In genomic region chr12:8504131-8504530, GRCm38 (mm10) we compare ENCODE assay signal across 33 mouse cellular contexts.
"Had no signal": no experiment of that assay in that cellular context is flagged by ENCODE, and none has a peak within 500 bp of the region (broad histone marks: within the 10 kb centered on the region; RNA-seq: fewer than 3 reads in every experiment).

No protein-coding gene starts in this region.

- H3K4me3 ChIP-seq: heart, adult 2 months; heart, embryonic 12.5 days; heart, embryonic 13.5 days; heart, embryonic 15.5 days; hindbrain, embryonic 10.5 days; hindbrain, embryonic 12.5 days; hindbrain, embryonic 13.5 days; hindbrain, embryonic 15.5 days; intestine, embryonic 15.5 days; kidney, embryonic 15.5 days; layer of hippocampus, adult 2 months had no signal

- DNase-seq: heart, adult 2 months; heart, postnatal 10 days; heart, postnatal 14 days; heart, postnatal 36 days; heart, postnatal 4 days; kidney, adult 11 months; kidney, adult 18-20 months; kidney, adult 2 months; kidney, adult 8-10 months; kidney, postnatal 10 days; kidney, postnatal 25 days; kidney, postnatal 36 days; kidney, postnatal 4 days; layer of hippocampus, adult 9-11 months; layer of hippocampus, postnatal 36 days had no signal

- H3K27me3 ChIP-seq: heart, embryonic 12.5 days; heart, embryonic 13.5 days; heart, embryonic 15.5 days; hindbrain, embryonic 12.5 days; hindbrain, embryonic 13.5 days; hindbrain, embryonic 15.5 days; intestine, embryonic 15.5 days; kidney, embryonic 15.5 days had no signal

- H3K27ac ChIP-seq: heart, adult 2 months; heart, embryonic 13.5 days; heart, embryonic 15.5 days; hindbrain, embryonic 10.5 days; hindbrain, embryonic 12.5 days; hindbrain, embryonic 13.5 days; hindbrain, embryonic 14.5 days; hindbrain, embryonic 15.5 days; hindbrain, postnatal 0 days; intestine, embryonic 15.5 days; kidney, embryonic 15.5 days; kidney, postnatal 0 days; layer of hippocampus, adult 2 months had no signal

- H3K36me3 ChIP-seq: heart, embryonic 12.5 days; heart, embryonic 13.5 days; heart, embryonic 15.5 days; hindbrain, embryonic 10.5 days; hindbrain, embryonic 12.5 days; hindbrain, embryonic 13.5 days; hindbrain, embryonic 15.5 days; intestine, embryonic 15.5 days; kidney, embryonic 15.5 days had no signal

- H3K4me2 ChIP-seq: heart, embryonic 11.5 days; heart, embryonic 12.5 days; heart, embryonic 13.5 days; heart, embryonic 15.5 days; hindbrain, embryonic 12.5 days; hindbrain, embryonic 13.5 days; hindbrain, embryonic 14.5 days; hindbrain, embryonic 15.5 days; intestine, embryonic 15.5 days; kidney, embryonic 15.5 days had no signal

- H3K9ac ChIP-seq: heart, embryonic 12.5 days; heart, embryonic 13.5 days; heart, embryonic 15.5 days; hindbrain, embryonic 12.5 days; hindbrain, embryonic 13.5 days; hindbrain, embryonic 14.5 days; hindbrain, embryonic 15.5 days; intestine, embryonic 15.5 days; kidney, embryonic 15.5 days had no signal

- ATAC-seq: hindbrain, embryonic 16.5 days; hindbrain, postnatal 0 days; inflammation-experienced regulatory T-cells, adult 6 months; intestine, embryonic 15.5 days; intestine, embryonic 16.5 days; intestine, postnatal 0 days had no signal

- H3K9me3 ChIP-seq: heart, embryonic 12.5 days; heart, embryonic 13.5 days; heart, embryonic 15.5 days; hindbrain, embryonic 10.5 days; hindbrain, embryonic 12.5 days; hindbrain, embryonic 13.5 days; hindbrain, embryonic 15.5 days; intestine, embryonic 15.5 days; kidney, embryonic 15.5 days had no signal
